Mouse (Mus musculus) layer of hippocampus, postnatal 36 days (tissue): Measurements from ENCODE around the gene Fibin. TPM values are rescaled to one million over a fixed set of nuclear protein-coding genes. Genes with fewer than 3 reads are reported as not detected.

Experiments used
- DNase-seq, 2 experiments: peaks; one replicate each; pipeline ENCODE4 v3.0.0; 2022
- total RNA-seq, 2 experiments: library from RNA; stranded (reverse); gene quantifications; 2 replicates each; pipeline ENCODE4 v1.2.3; 2021

Fibin gene
- total RNA-seq, 2 experiments from 2014 or later = 3.1 to 4.3 TPM

DNA sequence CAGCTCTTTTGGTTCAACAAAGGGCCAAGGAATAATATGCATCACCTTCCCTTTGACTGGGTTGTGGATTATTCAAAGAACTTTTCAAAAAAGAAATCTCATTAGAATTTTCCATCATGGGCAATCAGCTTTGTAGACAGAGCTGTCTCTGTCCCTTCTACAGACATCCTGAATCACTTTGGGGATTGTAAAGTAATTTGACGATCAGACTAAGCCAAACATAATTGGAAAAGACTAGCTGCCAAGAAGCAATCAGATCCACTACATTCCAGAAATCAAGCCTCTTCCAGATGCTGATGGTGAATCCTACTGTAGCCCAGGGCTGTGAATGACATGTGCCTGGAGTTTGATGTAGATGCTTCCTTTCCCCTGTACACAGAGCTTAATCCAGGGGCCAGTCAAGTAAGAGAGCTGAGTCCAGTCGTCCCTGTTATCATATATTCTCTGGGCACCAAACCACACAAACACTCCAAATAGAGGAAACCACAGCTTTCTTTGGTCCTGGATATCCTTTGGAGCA is 49.6 kb downstream of the Fibin start:
- DNase-seq = no peak

Other genes with a start within 250 kb of the Fibin start
- under 1 TPM; 0.77 to 0.83 TPM for gene Bbox1, start 48.6 kb downstream of the Fibin start, total RNA-seq
- not detected for gene Slc5a12, start 234.1 kb upstream of the Fibin start, total RNA-seq